Mouse (Mus musculus) ovary, postnatal 36 days (tissue): ENCODE measurements around the gene Try4.
"Not testable (repeated sequence)": the region's sequence is repeated elsewhere in the genome, so short reads cannot be mapped to it uniquely, and the experiment has no call there.

Experiments
- DNase-seq: peaks from one replicate; pipeline ENCODE4 v3.0.0; 2022; ENCODE audit warnings: low spot score, mixed read lengths

Gene Try4

DNA sequence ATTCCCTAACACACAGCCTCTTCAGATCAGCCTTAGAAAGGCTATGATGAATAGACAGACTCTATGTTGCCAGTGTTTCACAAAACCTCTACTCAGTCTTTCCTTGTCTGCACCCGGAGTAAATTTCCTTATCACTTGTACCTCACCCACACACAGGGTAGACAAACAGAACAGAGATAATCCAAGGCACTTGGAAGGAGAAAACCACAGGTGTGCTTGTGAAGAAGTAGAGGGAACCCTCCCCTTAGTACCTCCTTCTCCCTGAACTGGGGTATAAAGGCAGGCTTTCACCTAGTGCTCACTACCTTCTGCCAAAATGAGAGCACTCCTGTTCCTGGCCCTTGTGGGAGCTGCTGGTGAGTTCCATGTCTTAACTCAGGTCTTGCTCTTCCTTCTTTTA, at the start of gene Try4:
Gene Try4 (plus strand): TSS at position 301 of the 400 bp plus-strand sequence.
- DNase-seq: no peak

GRCm38 (mm10) chr6:41253314-41253713, 48.8 kb upstream of the Try4 start:
- not testable (repeated sequence) for DNase-seq

DNA sequence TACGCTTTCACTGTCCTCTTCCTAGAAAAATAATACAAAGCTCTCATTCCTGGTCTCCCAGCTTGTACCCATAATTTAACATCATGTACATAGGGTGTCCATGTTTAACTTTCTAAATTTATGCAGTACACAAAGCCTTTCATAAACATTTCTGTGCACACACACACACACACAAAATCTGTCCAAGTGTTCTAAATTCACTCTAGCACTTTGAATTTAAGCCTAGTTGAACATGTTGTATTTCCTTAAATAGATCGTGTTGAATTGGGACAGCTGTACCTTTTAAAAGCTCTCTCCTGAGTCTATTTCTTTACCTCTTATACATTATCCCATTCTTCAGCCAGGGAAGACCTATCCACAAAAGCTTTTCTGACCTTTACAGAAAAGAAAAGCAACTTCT, 45.6 kb upstream of the Try4 start:
- DNase-seq: no peak

DNA sequence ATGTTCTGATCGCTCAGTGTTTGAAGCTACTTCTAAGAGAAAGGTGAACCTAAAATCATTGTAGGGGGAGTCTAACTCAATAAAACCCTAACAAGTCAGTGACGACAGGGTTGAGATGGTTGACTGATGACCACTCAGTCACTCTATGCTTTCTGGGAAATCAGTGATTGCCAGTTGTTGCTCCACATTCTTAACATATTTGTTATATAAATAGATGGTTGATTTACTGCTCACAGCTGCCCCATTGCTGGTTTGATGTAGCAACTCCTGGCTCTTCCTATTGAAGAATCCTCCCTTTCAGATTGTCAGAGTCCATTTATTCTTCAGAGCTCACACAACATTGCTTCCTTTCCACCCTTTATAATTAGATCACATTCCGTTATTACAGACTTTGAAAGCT, 44.6 kb upstream of the Try4 start:
- DNase-seq: no peak

GRCm38 (mm10) chr6:41262796-41263195, 39.3 kb upstream of the Try4 start:
- DNase-seq: no peak

DNA sequence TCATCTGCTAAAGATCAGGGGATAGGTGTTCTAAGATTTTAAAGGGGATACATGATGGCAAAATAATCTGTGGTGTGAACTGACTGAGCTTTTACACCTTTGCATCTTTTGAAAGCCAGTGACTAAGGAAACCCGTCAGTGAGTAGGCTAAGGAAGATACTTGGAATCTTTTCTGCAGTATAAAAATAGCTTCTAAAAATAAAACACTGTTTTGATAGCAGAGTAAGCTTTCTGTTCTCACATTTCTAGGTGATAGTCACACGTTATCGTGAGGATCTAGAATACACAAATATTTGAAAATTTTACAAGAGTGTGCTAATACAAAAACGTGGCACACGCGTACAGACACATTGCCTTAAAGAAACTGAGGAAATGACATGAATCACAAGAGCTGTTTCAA, 35.9 kb upstream of the Try4 start:
- DNase-seq: no peak

DNA sequence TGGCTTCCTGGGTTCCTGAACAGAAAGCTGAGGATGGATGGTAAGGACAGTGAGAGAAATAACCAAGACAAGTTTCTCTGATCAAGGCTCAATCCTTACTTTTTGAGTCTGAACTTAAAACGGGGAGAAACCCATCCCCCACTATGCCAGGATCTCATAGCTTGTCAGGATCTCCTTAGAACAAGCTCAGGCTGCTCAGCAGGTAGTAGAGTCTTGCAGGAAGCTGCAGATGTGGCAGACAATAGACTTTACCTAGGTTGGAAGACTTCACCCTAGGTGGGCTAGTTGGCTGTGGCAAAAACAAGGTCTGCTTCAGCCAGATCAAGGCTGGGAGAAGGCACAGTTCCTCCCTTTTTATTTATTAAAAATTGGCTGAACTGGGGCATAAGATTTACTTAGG, 3.8 kb upstream of the Try4 start:
- no peak for DNase-seq

DNA sequence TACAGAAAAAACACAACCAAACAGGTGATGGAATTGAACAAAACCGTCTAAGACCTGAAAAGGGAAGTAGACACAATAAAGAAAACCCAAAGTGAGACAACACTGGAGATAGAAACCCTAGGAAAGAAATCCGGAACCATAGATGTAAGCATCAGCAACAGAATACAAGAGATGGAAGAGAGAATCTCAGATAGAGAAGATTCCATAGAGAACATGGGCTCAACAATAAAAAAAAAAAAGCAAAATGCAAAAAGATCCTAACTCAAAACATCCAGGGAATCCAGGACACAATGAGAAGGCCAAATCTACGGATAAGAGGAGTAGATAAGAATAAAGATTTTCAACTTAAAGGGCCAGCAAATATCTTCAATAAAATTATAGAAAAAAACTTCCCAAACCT, 14.7 kb downstream of the Try4 start, which contains the start of gene Try5:
Gene Try5 (minus strand): TSS at position 101 of the 400 bp plus-strand sequence.
- DNase-seq: not testable (repeated sequence)

GRCm38 (mm10) chr6:41353932-41354331, 51.9 kb downstream of the Try4 start, which contains the start of gene Try10:
TSS of gene Try10 (plus strand) at chr6:41354105.
- no peak for DNase-seq
